Mouse (Mus musculus): Measurements from ENCODE around the gene Pam.

The Pam gene

DNA sequence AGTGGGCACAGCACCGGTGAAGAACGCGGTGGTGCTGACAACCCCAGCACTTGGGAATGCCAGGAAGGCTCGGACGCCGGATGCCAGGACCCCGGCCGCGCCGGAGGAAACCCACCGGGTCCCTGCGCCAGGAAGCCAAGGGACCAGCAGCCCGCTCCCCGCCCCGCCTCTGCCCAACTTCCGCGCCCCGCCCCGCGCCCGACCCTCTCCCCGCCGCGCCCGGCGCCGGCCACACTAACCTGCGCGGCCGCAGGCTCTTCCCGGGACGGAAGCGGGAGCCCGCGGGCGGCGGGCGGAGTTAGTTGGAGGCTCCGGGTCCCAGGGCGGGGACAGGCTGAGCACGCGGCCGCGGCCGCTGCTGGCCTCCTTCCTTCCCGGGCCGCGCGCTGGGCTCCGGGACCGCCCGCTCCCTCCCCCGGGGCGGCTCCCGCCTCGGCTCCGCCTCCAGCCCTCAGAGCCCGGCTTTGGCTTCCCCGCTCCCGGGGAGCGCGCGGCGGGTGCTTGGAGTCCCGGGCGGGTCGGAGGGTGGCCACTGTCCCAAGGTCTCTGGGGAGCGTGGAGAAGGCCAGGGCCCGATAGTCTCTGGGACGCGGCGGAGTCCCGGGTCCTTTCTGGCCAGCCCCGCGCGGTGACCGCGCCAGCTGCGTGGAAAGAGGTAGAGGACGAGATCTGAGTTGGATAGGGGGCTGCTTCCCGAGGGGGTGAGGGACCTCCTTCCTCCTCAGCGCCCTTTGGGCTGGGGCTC, at the start of gene Pam:
Gene Pam, minus strand, starts transcription at position 401 of the 745 bp plus-strand sequence.
- DNase-seq: peak; percentile 62 to 74

DNA sequence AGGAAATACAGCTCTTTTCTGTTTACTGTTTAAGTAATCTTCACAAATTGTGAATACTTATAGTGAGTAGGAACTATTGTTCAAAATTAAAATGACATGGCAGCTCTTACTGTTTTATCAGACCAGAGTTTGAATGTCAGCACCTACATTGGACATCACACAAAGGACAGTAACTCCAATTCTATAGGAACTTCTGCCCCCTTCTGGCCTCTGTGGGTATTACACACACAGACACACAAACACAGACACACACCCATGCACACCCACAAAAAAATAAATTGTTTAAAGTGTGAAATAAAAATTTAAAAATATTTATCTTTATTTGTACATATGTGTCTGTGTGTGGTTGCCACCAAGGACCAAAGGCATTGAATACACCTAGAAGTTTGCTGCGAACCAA, 49.4 kb upstream of the Pam start:
- peak; percentile 3 to 25 for DNase-seq

DNA sequence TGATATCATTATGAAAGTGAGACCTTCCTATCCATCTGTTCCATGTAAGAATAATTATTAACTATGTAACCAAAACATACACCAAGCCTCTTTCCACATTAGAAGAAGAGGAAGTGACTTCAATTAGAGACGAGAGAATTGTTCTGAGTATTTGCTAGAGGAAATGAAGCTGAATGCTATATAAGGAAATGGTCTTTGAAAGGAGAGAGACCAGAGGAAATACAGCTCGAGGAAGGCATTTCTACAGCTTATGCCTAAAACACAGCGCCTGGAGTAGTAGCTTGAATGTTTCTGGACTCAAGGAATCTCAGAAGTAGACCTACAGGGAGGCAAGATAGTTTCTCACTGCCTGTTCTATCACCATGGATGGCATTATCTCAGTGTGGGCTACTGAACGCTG, 35.8 kb upstream of the Pam start:
- DNase-seq: no peak

DNA sequence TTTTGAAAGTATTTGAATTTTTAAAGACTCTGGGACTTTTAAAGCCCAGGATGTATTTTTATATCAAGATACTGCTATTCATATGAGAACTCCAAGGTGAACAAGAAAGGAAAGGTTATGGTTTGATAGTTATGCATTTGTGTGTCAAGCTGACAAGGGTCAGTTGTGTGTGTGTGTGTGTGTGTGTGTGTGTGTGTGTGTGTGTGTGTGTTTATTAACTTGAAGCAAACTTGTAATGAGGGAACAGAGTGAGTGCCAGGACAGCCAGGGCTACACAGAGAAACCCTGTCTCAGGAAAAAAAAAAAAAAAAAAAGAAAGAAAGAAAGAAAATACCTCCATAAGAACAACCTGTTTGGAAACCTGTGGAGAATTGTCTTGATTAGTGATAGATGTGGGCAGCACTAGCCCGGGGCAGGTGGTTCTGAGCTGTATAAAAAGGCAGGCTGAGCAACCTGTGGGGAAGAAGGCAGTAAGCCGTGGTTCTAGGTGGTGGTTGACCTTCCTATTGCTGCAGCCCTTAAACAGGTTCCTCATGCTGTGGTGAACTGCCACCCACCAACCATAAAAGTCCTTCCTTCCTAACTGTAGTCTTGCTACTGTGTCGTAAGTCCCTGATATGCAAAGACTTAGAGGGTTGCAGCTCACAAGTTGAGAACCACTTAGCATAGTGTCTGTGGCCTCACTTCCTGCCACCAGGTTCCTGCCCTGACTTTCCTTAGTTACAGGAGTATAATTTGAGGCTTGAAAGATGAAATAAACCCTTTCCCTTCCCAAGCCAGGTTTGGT, 34.3 kb upstream of the Pam start:
- no peak for DNase-seq

DNA sequence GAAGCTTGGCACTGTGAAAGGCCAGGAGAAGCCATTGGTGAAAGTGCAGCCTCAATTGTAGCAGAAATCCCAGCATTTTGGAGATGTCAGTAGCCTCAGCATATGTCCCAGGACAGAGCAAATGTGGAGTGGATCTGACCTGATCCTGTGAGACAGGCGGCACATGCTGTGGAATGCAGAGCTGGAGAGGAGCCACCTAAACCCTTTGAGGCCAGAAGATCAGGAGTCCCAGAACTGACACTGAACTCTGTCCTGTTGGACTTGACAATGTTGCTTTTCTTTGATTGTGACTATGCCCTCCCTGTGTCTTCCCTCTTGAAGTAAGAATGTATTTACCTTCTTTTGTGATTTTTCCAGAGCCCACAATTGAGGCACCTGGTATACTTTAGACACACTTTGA, 33.7 kb upstream of the Pam start:
- DNase-seq: no peak

DNA sequence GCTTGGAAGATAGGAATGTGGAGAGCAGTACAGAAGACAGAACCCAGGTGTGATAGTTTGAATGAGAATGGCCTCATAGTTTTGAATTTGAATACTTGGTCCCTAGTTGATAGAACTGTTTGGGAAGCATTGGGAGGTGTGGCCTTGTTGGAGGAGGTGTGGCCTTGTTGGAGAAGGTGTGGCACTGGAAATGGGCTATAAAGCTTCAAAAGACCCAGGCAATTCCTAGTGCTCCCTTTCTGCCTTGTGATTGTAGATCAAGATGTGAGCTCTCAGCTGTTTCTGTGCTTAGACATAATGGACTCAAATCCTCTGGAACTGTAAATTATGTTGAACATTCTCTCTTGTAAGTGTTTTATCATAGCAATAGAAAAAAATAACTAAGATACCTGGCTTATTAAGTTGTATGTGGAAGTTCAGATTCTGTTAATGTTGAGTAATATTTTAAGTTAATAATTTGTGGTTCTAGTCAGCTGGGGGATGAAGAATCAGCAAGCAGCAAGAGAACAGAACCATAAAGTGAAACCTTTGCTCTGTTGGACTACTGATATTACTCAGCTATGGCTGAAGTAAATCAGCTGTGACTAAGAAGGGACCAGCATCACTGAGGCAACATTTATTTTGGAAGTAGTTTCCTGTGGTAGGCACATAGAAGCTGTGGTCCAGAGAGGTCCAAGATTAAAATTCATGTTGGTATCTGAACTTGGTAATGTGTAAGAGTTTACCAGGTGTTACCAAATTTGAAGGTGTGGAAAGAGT, 33.1 kb upstream of the Pam start:
- no peak for DNase-seq

DNA sequence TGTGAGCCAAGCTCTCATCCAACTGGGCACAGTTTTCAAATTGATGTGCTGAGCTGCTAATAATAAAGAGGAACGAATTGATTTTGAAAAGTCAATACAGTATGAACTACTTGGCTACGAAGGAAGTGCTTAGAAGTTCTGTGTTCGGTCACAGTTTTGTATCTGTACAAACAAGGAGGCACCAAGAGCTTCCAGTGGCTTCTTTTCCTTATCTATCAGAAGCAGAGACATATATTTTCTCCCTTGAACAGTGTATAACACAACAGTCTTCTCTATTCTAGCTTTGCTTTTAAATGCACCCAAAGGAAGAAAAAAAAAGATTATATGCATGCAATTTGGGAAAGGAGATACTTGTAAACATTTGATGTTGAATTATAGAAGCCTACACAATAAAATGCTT, 30.8 kb upstream of the Pam start:
- DNase-seq: no peak

DNA sequence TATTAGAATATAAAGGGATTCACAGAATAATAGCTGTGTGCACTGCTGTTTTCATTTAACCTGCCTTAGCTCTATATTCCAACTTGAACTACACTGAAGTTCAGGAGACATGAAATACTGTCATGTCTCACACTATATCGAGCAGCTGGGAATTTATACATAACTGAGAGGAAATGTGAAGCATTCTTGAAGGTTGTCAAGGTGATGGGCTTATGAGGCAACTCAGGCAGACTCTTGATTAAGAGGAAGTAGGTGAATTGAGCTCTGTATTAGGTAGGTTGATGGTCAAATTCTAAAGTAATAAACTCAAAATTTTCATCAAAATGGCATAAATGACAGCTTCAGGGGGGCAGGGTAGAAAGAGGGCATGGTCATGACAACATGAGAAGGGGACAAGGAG, 29.3 kb upstream of the Pam start:
- no peak for DNase-seq

DNA sequence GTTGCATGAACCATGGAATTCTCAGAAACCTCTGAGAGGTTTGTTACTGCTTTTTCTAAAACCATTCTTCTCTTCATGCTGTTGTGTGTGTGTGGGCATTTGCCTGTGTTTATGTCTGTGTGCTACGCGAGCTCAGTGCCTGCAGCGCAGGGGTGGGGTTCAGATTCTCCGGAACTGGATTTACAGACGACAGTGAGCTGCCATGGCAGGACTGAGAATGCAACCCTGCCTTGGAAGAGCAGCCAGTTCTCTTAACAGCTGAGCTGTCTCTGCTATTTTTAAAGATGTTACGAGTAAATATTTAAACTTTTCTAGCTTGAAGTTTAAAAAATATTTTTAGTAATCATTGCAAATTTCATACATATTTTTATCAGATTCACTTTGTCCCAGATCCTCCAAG, 24.1 kb upstream of the Pam start:
- DNase-seq: no peak

DNA sequence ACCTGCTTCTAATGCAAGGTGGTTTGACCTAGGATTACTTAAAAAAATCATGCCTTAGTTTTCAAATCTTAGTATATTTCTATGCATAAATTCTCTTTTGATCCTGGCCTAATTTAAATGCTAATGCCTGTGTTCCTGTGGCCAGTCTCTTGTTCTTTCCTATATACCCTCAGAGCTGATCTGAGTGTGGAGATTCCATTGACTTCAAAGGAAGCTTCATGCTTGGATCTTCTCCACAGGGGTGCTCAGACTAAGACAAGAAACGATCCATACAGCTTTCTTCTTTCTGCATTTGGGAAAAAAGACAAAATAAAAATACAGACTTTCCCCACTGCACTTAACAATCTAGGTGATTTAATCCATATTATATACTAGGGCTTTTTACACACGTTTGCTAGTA, 12.2 kb upstream of the Pam start:
- no peak for DNase-seq

DNA sequence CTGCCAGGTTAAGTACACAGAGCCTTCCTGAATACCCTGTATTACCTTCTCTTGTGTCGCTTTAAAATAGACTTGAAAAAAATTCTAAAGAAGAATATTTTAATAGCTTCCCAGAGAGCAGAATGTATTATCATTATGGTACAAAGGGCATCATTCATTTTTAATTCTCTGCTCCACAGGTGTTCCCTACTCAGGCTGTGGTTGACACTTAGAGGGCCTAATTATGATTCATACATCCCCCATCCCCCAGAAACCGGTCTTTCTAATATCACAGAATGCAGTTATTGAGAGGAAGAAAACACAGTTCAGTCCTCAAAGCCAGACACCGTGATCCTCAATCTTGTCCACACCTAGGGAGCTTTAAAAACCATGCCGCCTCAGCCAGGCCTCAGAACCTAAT, 4.0 kb upstream of the Pam start:
- no peak for DNase-seq

DNA sequence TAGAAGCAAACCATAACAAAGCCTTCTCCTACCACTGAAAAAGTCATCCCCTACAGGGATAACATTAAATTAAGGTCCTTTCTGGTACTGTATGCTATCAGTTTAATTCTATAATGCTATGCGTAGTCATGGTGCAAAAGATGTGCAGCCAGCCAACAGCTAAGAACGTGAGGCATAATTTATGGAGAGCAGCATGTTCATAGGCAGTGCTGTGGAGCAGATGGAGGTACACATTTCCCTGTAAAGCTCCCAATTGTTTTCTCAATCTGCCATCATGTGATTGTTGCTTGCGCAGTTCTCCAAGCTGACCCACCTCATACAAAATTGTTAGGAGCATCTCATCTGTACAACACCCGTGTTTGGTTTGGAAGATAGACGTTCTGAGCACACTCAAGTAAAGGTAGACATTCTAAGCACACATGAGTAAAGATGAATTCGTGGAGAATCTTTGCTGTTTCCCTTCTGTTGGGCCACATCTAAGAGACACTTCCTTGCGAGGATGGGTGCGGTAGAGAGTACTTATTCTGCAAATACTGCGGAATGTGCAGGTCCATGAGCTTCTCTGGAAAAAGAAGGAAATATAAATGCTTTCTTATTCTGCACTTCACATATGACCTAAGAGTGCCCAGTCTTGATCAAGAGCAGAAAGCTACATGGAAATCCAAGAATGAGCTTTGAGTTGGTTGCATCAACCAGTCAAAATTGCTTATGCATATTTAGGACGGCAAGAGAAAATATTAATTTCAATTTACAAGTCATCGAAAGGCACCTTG, 2.7 kb upstream of the Pam start:
- no peak for DNase-seq

DNA sequence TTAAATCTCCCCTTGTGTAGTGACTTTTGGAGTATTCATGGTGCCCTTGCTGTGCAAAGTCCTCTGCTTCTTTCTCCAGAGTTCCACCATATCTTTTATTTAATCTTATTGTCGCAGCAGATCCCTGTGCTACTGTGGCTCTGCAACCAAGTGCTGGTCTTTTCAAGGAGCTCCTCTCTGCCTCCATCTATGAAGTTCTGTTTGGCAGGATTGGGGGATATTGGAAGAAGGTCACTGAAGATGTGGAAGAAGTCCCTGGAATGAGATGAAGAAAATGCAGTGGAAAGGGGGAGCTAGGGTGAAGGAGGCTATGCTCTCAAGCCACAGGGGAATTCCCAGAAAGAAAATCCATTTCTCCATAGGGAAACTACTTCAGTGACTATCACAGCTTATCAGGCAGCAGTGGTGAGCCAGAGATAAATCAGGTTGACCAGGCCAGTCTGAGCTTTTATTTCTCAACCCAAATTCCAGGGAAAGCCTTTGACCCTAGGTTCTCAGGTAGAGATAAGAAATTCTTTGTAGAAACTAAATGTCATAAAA, 1.0 kb upstream of the Pam start:
- no peak for DNase-seq

DNA sequence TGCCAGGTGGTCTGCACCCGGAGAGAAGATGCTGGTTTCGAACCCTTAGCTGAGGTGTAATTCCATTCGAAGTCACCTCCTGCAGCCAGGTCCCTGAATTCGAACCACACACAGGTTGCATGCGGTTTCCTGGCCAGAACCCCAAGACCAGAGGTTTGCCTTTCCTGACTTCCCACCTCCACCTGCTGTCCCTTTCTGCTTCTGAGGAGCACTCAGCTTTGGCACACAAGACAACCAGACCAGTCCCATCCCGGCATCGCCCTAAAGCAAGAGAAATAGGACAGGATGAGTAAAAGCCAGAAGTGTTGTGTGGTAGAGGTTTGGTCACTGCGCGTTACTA, 515 bp upstream of the Pam start:
- DNase-seq: no peak

DNA sequence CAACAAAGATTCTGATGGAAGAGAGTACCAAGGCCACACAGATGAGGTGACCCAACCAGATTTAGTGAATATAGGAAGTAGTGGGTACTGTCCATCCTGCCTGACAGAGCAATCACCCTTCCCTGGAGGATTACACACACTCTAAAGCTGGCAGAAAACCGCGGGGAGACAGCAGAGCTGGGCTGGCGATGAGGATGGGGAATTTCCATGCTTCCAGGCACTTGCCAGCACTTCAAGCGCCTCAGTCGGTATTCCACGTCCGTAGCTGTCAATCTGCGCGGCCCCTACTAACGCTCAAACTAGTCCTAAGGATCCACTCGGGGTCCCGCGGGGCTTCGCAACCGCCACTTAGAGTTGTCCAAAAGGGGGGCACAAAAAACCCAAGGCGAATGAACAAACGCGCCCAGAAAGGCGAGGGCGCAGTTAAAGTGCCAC, 618 bp downstream of the Pam start:
- peak in 1 of 2 experiments; percentile 48 for DNase-seq

DNA sequence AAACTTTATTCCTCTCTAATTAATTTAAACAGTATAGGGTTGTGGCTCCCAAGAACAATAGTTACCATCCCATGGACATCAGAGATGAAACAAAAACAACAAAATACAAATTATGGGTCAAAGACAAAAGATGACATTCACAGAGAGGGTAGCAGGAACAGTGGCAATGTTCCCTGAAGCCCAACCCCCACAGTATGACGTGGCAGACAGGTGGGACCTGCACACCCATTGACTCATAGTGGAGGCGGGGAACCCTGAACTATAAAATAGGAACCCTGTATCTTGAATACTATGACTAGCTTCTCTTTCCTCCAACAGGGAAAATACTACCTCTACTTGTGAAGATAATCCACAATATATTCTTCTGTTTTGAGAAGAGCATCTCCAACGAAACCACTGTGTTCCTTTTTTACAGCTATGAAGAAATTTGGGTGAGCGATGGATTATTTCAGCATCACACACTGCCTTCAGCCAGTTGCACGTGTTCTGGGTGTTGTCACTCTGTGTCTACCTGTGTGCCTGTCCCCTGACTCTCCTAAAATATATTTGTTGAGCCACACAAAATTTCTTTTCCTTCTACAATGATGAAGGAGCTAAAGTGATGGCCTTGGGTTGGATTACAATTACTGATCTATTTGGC, 6.0 kb downstream of the Pam start:
- no peak for DNase-seq

DNA sequence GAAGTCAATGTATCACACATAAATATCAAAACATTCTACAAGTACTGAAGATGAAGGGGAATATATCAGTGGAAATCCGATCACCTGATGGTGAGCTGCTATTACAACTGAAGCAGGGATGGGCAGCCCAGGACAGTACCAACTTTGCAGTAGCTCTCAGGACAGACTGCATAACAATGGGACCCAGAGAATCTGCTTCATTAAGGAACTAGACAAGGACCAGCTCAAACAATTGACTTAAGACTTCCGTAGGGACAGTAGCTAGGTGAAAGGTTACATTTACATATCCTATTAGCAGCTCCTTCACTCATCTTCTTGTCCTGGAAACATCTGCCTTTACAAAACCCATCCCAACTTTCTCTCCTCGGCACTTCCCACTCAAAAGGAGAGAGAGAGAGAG, 9.0 kb downstream of the Pam start:
- DNase-seq: no peak

DNA sequence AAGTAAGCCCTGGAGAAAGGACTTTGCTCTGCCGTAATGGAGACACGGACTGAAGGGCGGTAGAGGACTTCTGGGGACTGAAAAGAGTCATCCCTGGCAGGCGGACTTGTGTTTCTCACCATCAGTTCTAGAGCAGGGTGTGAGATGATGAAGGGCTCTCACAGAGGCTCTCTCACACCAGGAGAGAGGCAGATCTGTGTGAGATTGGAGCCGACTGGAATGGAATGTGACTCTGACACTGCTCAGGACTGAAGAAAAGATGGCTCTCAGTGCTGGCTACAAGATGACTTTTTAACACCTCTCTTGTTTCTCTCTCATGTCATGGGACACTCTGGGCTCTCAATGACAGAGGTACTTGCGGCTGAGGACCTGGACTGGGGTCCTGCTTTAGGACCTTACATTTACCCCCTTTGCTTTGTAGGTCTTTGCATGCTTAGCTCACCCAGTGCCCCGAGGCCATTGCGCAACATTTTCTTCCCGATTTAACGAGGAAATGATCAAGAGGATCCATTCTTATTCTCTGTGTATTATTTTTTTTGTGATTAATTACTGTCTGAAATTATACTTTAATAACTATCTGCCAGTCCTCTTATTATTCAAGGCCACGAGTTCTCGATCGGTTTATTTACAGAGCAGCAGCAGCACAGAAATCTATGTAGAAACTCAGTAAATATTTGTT, 10.7 kb downstream of the Pam start:
- no peak for DNase-seq

DNA sequence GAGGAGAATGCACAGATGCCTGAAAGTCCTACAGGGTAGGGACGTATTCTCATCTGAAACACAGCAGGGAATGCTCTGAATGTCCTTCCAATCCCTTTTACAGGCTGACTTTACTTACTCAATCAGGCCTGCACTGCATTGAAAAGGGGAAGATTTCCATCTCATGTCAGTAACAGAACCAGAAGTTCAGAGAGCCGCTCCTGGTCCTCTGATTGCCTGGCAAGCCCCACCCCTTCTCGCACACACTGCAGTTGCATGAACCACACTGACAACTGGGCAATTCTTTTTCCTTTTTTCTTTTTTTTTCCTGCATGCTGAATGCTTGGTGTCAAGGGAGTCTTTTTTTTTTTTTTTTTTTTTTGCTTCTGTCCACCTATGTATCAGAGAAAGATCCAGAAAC, 11.9 kb downstream of the Pam start:
- no peak for DNase-seq

DNA sequence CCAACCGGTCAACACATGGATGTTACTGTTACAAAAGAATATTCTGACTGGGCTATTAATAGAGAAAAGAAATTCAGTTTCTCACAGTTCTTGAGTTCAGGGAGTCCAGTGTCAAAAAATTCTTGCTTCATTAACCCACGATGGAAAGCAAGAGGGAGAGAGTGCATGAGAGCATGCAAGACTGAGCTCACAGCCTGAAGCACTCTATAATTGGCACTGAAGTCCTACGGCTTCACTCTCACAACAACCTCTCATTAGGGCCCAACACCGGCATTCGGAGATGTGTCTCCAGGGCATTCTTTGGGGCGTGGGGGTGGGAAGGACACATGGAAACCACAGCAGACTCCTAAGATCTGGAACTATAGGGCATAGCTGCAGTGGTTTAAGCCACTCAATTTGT, 12.5 kb downstream of the Pam start:
- DNase-seq: no peak

DNA sequence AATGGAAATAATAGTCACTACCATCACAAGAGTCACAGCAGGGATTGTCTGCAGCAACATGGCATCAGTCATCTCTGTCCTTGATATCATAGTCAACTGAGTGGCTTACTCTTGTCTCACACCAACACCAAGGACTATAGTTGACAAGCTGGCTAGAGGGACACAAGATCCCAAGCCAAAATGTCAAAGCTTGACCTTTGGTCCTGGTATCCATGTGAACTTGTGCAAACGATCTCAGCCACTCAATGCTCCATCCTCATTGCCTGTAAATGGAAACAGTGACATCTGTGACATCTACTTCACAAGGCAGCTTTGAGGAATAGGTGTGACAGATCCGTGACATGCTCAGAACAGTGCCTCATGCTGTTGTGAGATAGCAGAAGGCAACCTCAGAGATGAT, 15.0 kb downstream of the Pam start:
- no peak for DNase-seq

DNA sequence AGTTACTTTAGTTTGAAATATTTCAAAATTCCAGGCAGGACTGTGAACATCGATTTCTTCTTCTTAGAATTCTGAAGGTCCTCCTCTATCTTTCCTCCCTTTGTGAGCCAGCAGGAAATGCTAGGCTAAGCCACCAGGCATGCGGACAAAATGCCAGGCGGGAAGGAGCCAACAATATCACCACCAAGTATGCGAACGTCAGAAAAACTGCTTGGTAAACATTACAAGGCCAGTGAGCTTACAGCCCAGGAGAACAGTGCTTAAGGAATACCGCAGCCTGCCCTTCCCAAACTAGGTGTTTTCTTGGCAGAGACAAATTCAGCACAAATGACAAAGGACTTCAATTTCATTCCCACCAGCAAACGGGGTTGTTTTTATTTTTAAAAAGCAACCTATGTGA, 15.8 kb downstream of the Pam start:
- no peak for DNase-seq

All from cerebellum, postnatal 14 days (tissue).